ENCODE assay signal across 38 mouse cellular contexts in genomic region chr6:145665751-145666150, GRCm38 (mm10). TPM values are rescaled to one million over a fixed set of nuclear protein-coding genes. Genes with fewer than 3 reads are reported as not detected.
DNase-seq lines count a peak whose midpoint lies in the region; ATAC-seq and TF ChIP-seq lines count a peak whose summit lies in the region.
"Had no signal": no experiment of that assay in that cellular context is flagged by ENCODE, and none has a peak within 500 bp of the region (broad histone marks: within the 10 kb centered on the region; RNA-seq: fewer than 3 reads in every experiment).

No protein-coding gene starts in this region.

- no peaks in the 10 kb centered on the region for H3K27me3 ChIP-seq in kidney, postnatal 0 days (ENCODE audit: insufficient read depth, low read length)
- no peaks in the 10 kb centered on the region for H3K27me3 ChIP-seq in midbrain, postnatal 0 days (ENCODE audit: insufficient read depth, low read length)
- no peaks in the 10 kb centered on the region for H3K27me3 ChIP-seq in midbrain, embryonic 15.5 days (replicated peaks)
- H3K27me3 ChIP-seq: CH12.LX; embryonic facial prominence, embryonic 13.5 days; heart, embryonic 15.5 days; intestine, embryonic 15.5 days; liver, embryonic 15.5 days; neural tube, embryonic 12.5 days had no signal

- H3K4me2 ChIP-seq in kidney, postnatal 0 days (ENCODE audit: low read length): no peak overlapping the region
- no peak overlapping the region for H3K4me2 ChIP-seq in midbrain, postnatal 0 days (ENCODE audit: low read depth, low read length, poor library complexity, severe bottlenecking)
- no peak overlapping the region for H3K4me2 ChIP-seq in midbrain, embryonic 15.5 days
- H3K4me2 ChIP-seq: embryonic facial prominence, embryonic 13.5 days; heart, embryonic 15.5 days; intestine, embryonic 15.5 days; liver, embryonic 15.5 days; neural tube, embryonic 12.5 days had no signal

- ATAC-seq in kidney, postnatal 0 days (replicated peaks; ENCODE audit: low FRiP score, low read depth): no peak
- no peak for ATAC-seq in midbrain, postnatal 0 days (ENCODE audit: low FRiP score)
- no peak for ATAC-seq in midbrain, embryonic 15.5 days (replicated peaks)
- ATAC-seq: activated CD4-positive, CD25-positive, alpha-beta regulatory T cell, adult 4 months; hindbrain, postnatal 0 days; intestine, embryonic 15.5 days; midbrain, embryonic 16.5 days had no signal

- no peaks in the 10 kb centered on the region for H3K4me1 ChIP-seq in kidney, postnatal 0 days (replicated peaks; ENCODE audit: insufficient read depth, low read length)
- H3K4me1 ChIP-seq in midbrain, postnatal 0 days (ENCODE audit: insufficient read depth, low read length): 0 out of 2 replicates have a peak, but pooled peaks cover 3% of the 10 kb centered on the region
- peaks cover 6% of the 10 kb centered on the region; the same call in 1 of the 2 replicates for H3K4me1 ChIP-seq in midbrain, embryonic 15.5 days
- H3K4me1 ChIP-seq: intestine, embryonic 15.5 days; liver, embryonic 15.5 days; midbrain, embryonic 10.5 days had no signal

- H3K4me3 ChIP-seq in kidney, postnatal 0 days (replicated peaks; ENCODE audit: low read depth, low read length): no peak overlapping the region
- H3K4me3 ChIP-seq in midbrain, postnatal 0 days (ENCODE audit: low read depth, low read length): no peak overlapping the region
- no peak overlapping the region for H3K4me3 ChIP-seq in midbrain, embryonic 15.5 days
- H3K4me3 ChIP-seq: embryonic facial prominence, embryonic 13.5 days; heart, embryonic 15.5 days; intestine, embryonic 15.5 days; liver, embryonic 15.5 days; midbrain, embryonic 10.5 days; myocyte; neural tube, embryonic 12.5 days had no signal

- no peak overlapping the region for H3K27ac ChIP-seq in kidney, postnatal 0 days
- H3K27ac ChIP-seq in midbrain, postnatal 0 days (ENCODE audit: low read depth, low read length): no peak overlapping the region
- H3K27ac ChIP-seq in midbrain, embryonic 15.5 days: no peak overlapping the region
- H3K27ac ChIP-seq: embryonic facial prominence, embryonic 13.5 days; heart, embryonic 15.5 days; hindbrain, postnatal 0 days; intestine, embryonic 15.5 days; liver, embryonic 15.5 days; midbrain, embryonic 10.5 days; neural tube, embryonic 12.5 days had no signal

- H3K9ac ChIP-seq in kidney, postnatal 0 days (ENCODE audit: low read depth, low read length): no peak overlapping the region
- H3K9ac ChIP-seq in midbrain, postnatal 0 days (replicated peaks; ENCODE audit: low read length, poor library complexity, severe bottlenecking): no peak overlapping the region
- H3K9ac ChIP-seq in midbrain, embryonic 15.5 days: no peak overlapping the region
- H3K9ac ChIP-seq: embryonic facial prominence, embryonic 13.5 days; heart, embryonic 15.5 days; intestine, embryonic 15.5 days; liver, embryonic 15.5 days; neural tube, embryonic 12.5 days had no signal

- no peaks in the 10 kb centered on the region for H3K36me3 ChIP-seq in kidney, postnatal 0 days (ENCODE audit: insufficient read depth, low read length)
- no peaks in the 10 kb centered on the region for H3K36me3 ChIP-seq in midbrain, postnatal 0 days (ENCODE audit: insufficient read depth, low read length)
- H3K36me3 ChIP-seq in midbrain, embryonic 15.5 days (replicated peaks): no peaks in the 10 kb centered on the region
- H3K36me3 ChIP-seq: embryonic facial prominence, embryonic 13.5 days; heart, embryonic 15.5 days; intestine, embryonic 15.5 days; liver, embryonic 15.5 days; midbrain, embryonic 10.5 days; neural tube, embryonic 12.5 days had no signal

- TF ChIP-seq POLR2A in brain, embryonic 14.5 days (IDR thresholded peaks at IDR 0.05; ENCODE audit: borderline replicate concordance, extremely low read depth, insufficient read depth, insufficient read length, poor library complexity, severe bottlenecking): no peak

- no peak for DNase-seq in kidney, postnatal 0 days (ENCODE audit: low spot score)
- DNase-seq in kidney, adult 18-20 months: no peak
- no peak for DNase-seq in midbrain, postnatal 0 days (ENCODE audit: low spot score)
- peak; percentile 24 for DNase-seq in ES-CJ7 (ENCODE audit: low read depth, low spot score)
- DNase-seq in brain, embryonic 14.5 days (ENCODE audit: low read depth): no peak
- no peak for DNase-seq in right cerebral cortex, adult 18-20 months
- DNase-seq in embryo, embryonic 10 days (ENCODE audit: low spot score): no peak
- DNase-seq: adrenal gland, adult 8-10 months; cerebellum, adult 11-12 months; cerebellum, adult 9-11 months; gastrocnemius, postnatal 14 days; kidney, adult 8-10 months; kidney, postnatal 10 days; liver; lung, postnatal 10 days; thymus, postnatal 14 days had no signal

- TF ChIP-seq CTCF in kidney, postnatal 0 days (IDR thresholded peaks at IDR 0.05; ENCODE audit: low read depth): peak; percentile 14; the same call in 1 of the 2 replicates
- TF ChIP-seq CTCF in midbrain, postnatal 0 days (IDR thresholded peaks at IDR 0.05): 0 out of 2 replicates have a peak, but pooled peaks have one; percentile 23
- TF ChIP-seq CTCF in brain, embryonic 14.5 days (IDR thresholded peaks at IDR 0.05; ENCODE audit: borderline replicate concordance, extremely low read depth, insufficient read depth, insufficient read length): 0 out of 2 replicates have a peak, but pooled peaks have one; percentile 1

- H3K9me3 ChIP-seq in kidney, postnatal 0 days (replicated peaks; ENCODE audit: low read length): no peaks in the 10 kb centered on the region
- no peaks in the 10 kb centered on the region for H3K9me3 ChIP-seq in midbrain, postnatal 0 days (ENCODE audit: low read length)
- no peaks in the 10 kb centered on the region for H3K9me3 ChIP-seq in midbrain, embryonic 15.5 days
- H3K9me3 ChIP-seq: embryonic facial prominence, embryonic 13.5 days; heart, embryonic 15.5 days; intestine, embryonic 15.5 days; liver, embryonic 15.5 days; midbrain, embryonic 10.5 days; neural tube, embryonic 12.5 days had no signal

- 88% methylated on average over 3 of the region's 3 CpGs for WGBS in kidney, postnatal 0 days
- 87% methylated on average over 3 of the region's 3 CpGs for WGBS in midbrain, postnatal 0 days
- WGBS in midbrain, embryonic 15.5 days: 89% methylated on average over 3 of the region's 3 CpGs

RNA-seq across cellular contexts. Expression of gene Tuba3b, which starts 50.2 kb away (rescaled TPM):
- not detected in 2 replicates for polyA plus RNA-seq in kidney, postnatal 0 days (2015; fragmentation: Nextera tagmentation; extraction: Ambion mirVana)
- 0.44 TPM in 1 of 2 replicates, not detected in the other for total RNA-seq in midbrain, postnatal 0 days (2014; rRNA removed)
- 0.11 TPM in 1 of 2 replicates, not detected in the other for polyA plus RNA-seq in midbrain, postnatal 0 days (2015; fragmentation: Nextera tagmentation; extraction: Ambion mirVana)
- polyA plus RNA-seq in midbrain, embryonic 15.5 days (2015; fragmentation: Nextera tagmentation; extraction: Ambion mirVana): not detected in 2 replicates
- polyA plus RNA-seq in brain, embryonic 14.5 days (2012; rRNA removed): not detected in 2 replicates
- total RNA-seq: CH12.LX; gastrocnemius, postnatal 14 days; granulocyte monocyte progenitor cell, adult 5-6 weeks; hindbrain, postnatal 0 days; layer of hippocampus, postnatal 10 days; left cerebral cortex, adult 18-20 months; left cerebral cortex, postnatal 14 days had no signal
- polyA plus RNA-seq: activated CD4-positive, CD25-positive, alpha-beta regulatory T cell, adult 4 months; embryonic facial prominence, embryonic 13.5 days; forebrain, embryonic 11.5 days; hindbrain, embryonic 11.5 days; hindbrain, postnatal 0 days; intestine, embryonic 15.5 days; large intestine, adult 2 months; limb, embryonic 11.5 days; midbrain, embryonic 10.5 days; midbrain, embryonic 16.5 days; myocyte; neural tube, embryonic 12.5 days; urinary bladder, adult 2 months had no signal

RNA-seq across cellular contexts. Expression of gene Lmntd1, which starts 51.6 kb away (rescaled TPM):
- polyA plus RNA-seq in kidney, postnatal 0 days (2015; fragmentation: Nextera tagmentation; extraction: Ambion mirVana): 2.6 and 3.0 TPM in 2 replicates
- 2.0 and 2.3 TPM in 2 replicates for total RNA-seq in midbrain, postnatal 0 days (2014; rRNA removed)
- 1.5 and 2.7 TPM in 2 replicates for polyA plus RNA-seq in midbrain, postnatal 0 days (2015; fragmentation: Nextera tagmentation; extraction: Ambion mirVana)
- polyA plus RNA-seq in midbrain, embryonic 15.5 days (2015; fragmentation: Nextera tagmentation; extraction: Ambion mirVana): 1.7 and 1.8 TPM in 2 replicates
- polyA plus RNA-seq in brain, embryonic 14.5 days (2012; rRNA removed): 0.81 and 1.3 TPM in 2 replicates
- total RNA-seq: granulocyte monocyte progenitor cell, adult 5-6 weeks had no signal
- polyA plus RNA-seq: C2C12; hindbrain, embryonic 11.5 days; liver, embryonic 15.5 days; myocyte had no signal
